Comparison of ENCODE assay signal across 8 mouse cellular contexts in the genomic region with DNA sequence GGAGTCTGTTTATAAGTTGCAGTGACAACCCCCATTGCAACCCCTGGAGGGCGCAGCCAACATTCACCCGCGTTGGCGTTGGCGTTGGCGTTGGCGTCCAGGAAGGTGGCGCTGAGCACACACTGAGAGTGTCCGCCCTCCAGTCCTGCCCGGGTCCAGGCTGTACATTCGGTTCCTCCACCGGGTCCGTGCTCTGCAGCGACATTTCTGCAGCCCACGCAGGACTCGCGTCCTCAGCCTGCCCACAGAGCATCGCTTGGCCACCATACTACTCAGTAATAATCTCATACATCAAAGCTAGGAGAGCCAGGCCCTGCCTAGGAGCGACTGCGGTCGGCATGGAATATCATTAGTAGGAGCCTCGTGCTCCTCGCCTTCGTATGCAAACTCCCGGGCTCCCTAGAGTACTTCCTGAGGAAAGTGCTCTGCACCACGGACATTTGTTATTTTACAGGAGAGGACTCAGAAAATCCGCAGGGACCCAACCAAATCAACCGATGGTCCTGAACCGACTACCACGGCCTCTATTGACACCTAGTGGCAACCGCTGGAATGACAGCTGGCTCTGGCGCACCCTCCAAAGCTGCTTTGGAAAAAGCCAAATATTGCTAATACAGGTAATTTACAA. TPM values are rescaled to one million over a fixed set of nuclear protein-coding genes. Genes with fewer than 3 reads are reported as not detected.
DNase-seq lines count a peak whose midpoint lies in the region; ATAC-seq and TF ChIP-seq lines count a peak whose summit lies in the region.

No protein-coding gene starts in this region.

- under 1% methylated on average over 32 of the region's 32 CpGs for WGBS in bone marrow, adult 2 months
- under 1% methylated on average over 31 of the region's 32 CpGs for WGBS in embryonic facial prominence, embryonic 14.5 days
- under 1% methylated on average over 32 of the region's 32 CpGs for WGBS in kidney, embryonic 15.5 days
- 1% methylated on average over 32 of the region's 32 CpGs for WGBS in liver, adult 2 months
- WGBS in stomach, embryonic 14.5 days, result under 1% methylated on average over 32 of the region's 32 CpGs

- TF ChIP-seq POLR2A in bone marrow, adult 2 months (IDR thresholded peaks at IDR 0.05; ENCODE audit: borderline replicate concordance, control insufficient read depth, low read depth, low read length), result no peak
- no peak for TF ChIP-seq POLR2A in liver, adult 2 months (IDR thresholded peaks at IDR 0.05; ENCODE audit: extremely low read depth, insufficient read depth, low read length)

- peak; percentile 55 to 71 for DNase-seq in CD8-positive naive resting alpha-beta T cell, adult 2 months (ENCODE audit: low read depth in 2 of 2, low spot score in 2 of 2)
- DNase-seq in embryonic facial prominence, embryonic 14.5 days (ENCODE audit: low spot score), result peak; percentile 86
- peak; percentile 49 to 68 for DNase-seq in heart, adult 9 months (ENCODE audit: low spot score in 2 of 2)
- peak; percentile 30 for DNase-seq in liver, adult 2 months (ENCODE audit: extremely low read depth, low read depth, low spot score)

- H3K9me3 ChIP-seq in embryonic facial prominence, embryonic 14.5 days (ENCODE audit: control insufficient read depth, low read length), result no peaks in the 10 kb centered on the region
- no peaks in the 10 kb centered on the region for H3K9me3 ChIP-seq in kidney, embryonic 15.5 days (replicated peaks)
- no peaks in the 10 kb centered on the region for H3K9me3 ChIP-seq in stomach, embryonic 14.5 days (ENCODE audit: control insufficient read depth, low read depth, low read length)

- no peaks in the 10 kb centered on the region; the same call in 1 of the 2 replicates for H3K4me1 ChIP-seq in bone marrow, adult 2 months (ENCODE audit: control insufficient read depth, insufficient read depth, low read length)
- H3K4me1 ChIP-seq in embryonic facial prominence, embryonic 14.5 days (ENCODE audit: control insufficient read depth, insufficient read depth, low read length), result peaks cover 8% of the 10 kb centered on the region
- peaks cover 8% of the 10 kb centered on the region for H3K4me1 ChIP-seq in kidney, embryonic 15.5 days
- no peaks in the 10 kb centered on the region for H3K4me1 ChIP-seq in liver, adult 2 months (ENCODE audit: control insufficient read depth, insufficient read depth, low read length)
- H3K4me1 ChIP-seq in stomach, embryonic 14.5 days (ENCODE audit: control insufficient read depth, insufficient read depth, low read length), result no peaks in the 10 kb centered on the region

- no peaks in the 10 kb centered on the region; the same call in 1 of the 2 replicates for H3K27me3 ChIP-seq in embryonic facial prominence, embryonic 14.5 days (replicated peaks; ENCODE audit: control insufficient read depth, insufficient read depth, low read length)
- peaks cover 12% of the 10 kb centered on the region for H3K27me3 ChIP-seq in kidney, embryonic 15.5 days
- no peaks in the 10 kb centered on the region for H3K27me3 ChIP-seq in liver, adult 2 months (ENCODE audit: control insufficient read depth, insufficient read depth, low read length)
- H3K27me3 ChIP-seq in stomach, embryonic 14.5 days (ENCODE audit: control insufficient read depth, insufficient read depth, low read length), result no peaks in the 10 kb centered on the region

- peak overlapping the region; percentile 55 for H3K9ac ChIP-seq in embryonic facial prominence, embryonic 14.5 days (ENCODE audit: low read depth, low read length)
- H3K9ac ChIP-seq in kidney, embryonic 15.5 days, result peak overlapping the region; percentile 48
- H3K9ac ChIP-seq in liver, adult 2 months (ENCODE audit: low read depth, low read length), result peak overlapping the region; percentile 10; the same call in 1 of the 2 replicates
- H3K9ac ChIP-seq in stomach, embryonic 14.5 days (replicated peaks; ENCODE audit: low read depth, low read length), result no peak overlapping the region

- peak overlapping the region; percentile 90 for H3K4me2 ChIP-seq in embryonic facial prominence, embryonic 14.5 days (ENCODE audit: low read depth, low read length)
- peak overlapping the region; percentile 95 for H3K4me2 ChIP-seq in kidney, embryonic 15.5 days
- peak overlapping the region; percentile 93 for H3K4me2 ChIP-seq in stomach, embryonic 14.5 days (replicated peaks; ENCODE audit: low read depth, low read length)

- no peaks in the 10 kb centered on the region for H3K79me2 ChIP-seq in liver, adult 2 months (ENCODE audit: control insufficient read depth, insufficient read depth, low read length)

- ATAC-seq in embryonic facial prominence, embryonic 14.5 days (ENCODE audit: low read depth), result peak; percentile 92
- peak; percentile 84 for ATAC-seq in kidney, embryonic 15.5 days (replicated peaks; ENCODE audit: low FRiP score)
- ATAC-seq in monocyte, adult 5-6 weeks (replicated peaks; ENCODE audit: insufficient number of reproducible peaks, low FRiP score, low TSS enrichment, poor library complexity, severe bottlenecking), result peak; percentile 59
- peak; percentile 82; the same call in 1 of the 2 replicates for ATAC-seq in stomach, embryonic 14.5 days (ENCODE audit: insufficient number of reproducible peaks, insufficient read depth, low FRiP score, low read depth)

- TF ChIP-seq CTCF in bone marrow, adult 2 months (IDR thresholded peaks at IDR 0.05; ENCODE audit: control insufficient read depth, insufficient read depth, low read length), result peak; percentile 77
- TF ChIP-seq CTCF in liver, adult 2 months (IDR thresholded peaks at IDR 0.05; ENCODE audit: low read depth, low read length), result peak; percentile 89

- peak overlapping the region; percentile 65 for H3K4me3 ChIP-seq in bone marrow, adult 2 months (replicated peaks; ENCODE audit: control insufficient read depth, low read depth, low read length)
- H3K4me3 ChIP-seq in embryonic facial prominence, embryonic 14.5 days (ENCODE audit: low read depth, low read length), result peak overlapping the region; percentile 51
- peak overlapping the region; percentile 57 for H3K4me3 ChIP-seq in kidney, embryonic 15.5 days (replicated peaks)
- peak overlapping the region; percentile 78 for H3K4me3 ChIP-seq in liver, adult 2 months (ENCODE audit: insufficient read depth, low read depth, low read length)
- H3K4me3 ChIP-seq in stomach, embryonic 14.5 days (ENCODE audit: low read depth, low read length), result peak overlapping the region; percentile 45

- H3K27ac ChIP-seq in bone marrow, adult 2 months (ENCODE audit: control insufficient read depth, insufficient read depth, low read depth, low read length, poor library complexity), result no peak overlapping the region
- H3K27ac ChIP-seq in embryonic facial prominence, embryonic 14.5 days (replicated peaks; ENCODE audit: low read depth, low read length), result 0 out of 2 replicates have a peak overlapping the region, but pooled peaks have one; percentile 35
- peak overlapping the region; percentile 29 for H3K27ac ChIP-seq in kidney, embryonic 15.5 days
- no peak overlapping the region for H3K27ac ChIP-seq in liver, adult 2 months (replicated peaks; ENCODE audit: insufficient read depth, low read depth, low read length)
- no peak overlapping the region for H3K27ac ChIP-seq in stomach, embryonic 14.5 days (ENCODE audit: low read length)

- no peaks in the 10 kb centered on the region for H3K36me3 ChIP-seq in embryonic facial prominence, embryonic 14.5 days (ENCODE audit: control insufficient read depth, insufficient read depth, low read length)
- H3K36me3 ChIP-seq in kidney, embryonic 15.5 days, result no peaks in the 10 kb centered on the region
- no peaks in the 10 kb centered on the region for H3K36me3 ChIP-seq in liver, adult 2 months (ENCODE audit: control insufficient read depth, insufficient read depth, low read length)
- H3K36me3 ChIP-seq in stomach, embryonic 14.5 days (ENCODE audit: control insufficient read depth, insufficient read depth, low read length), result no peaks in the 10 kb centered on the region

RNA-seq across cellular contexts. Expression of a gene that starts 40.4 kb away (rescaled TPM):
- 1.4 and 2.3 TPM in 2 replicates for polyA plus RNA-seq in bone marrow, adult 2 months (2011; ENCODE audit: insufficient read depth, insufficient read length, low replicate concordance, missing spikeins)
- 3.0 and 3.7 TPM in 2 replicates for polyA plus RNA-seq in embryonic facial prominence, embryonic 14.5 days (2014; fragmentation: Nextera tagmentation; extraction: Ambion mirVana)
- 1.2 and 1.5 TPM in 2 replicates for polyA plus RNA-seq in kidney, embryonic 15.5 days (2015; fragmentation: Nextera tagmentation; extraction: Ambion mirVana)
- 0.40 and 0.83 TPM in 2 replicates for total RNA-seq in liver, adult 2 months (2014; rRNA removed)
- 0.50 and 0.88 TPM in 2 replicates for polyA plus RNA-seq in liver, adult 2 months (2012; rRNA removed)
- total RNA-seq in monocyte, adult 5-6 weeks (2017), result 3.2 to 6.9 TPM (median 3.6 TPM) in 3 replicates
- 1.0 and 2.1 TPM in 2 replicates for polyA plus RNA-seq in stomach, embryonic 14.5 days (2014; fragmentation: Nextera tagmentation; extraction: Ambion mirVana)

Comparison
In these comparisons a context has a peak if more than half of its experiments do, and no peak if none do; other contexts are left out.
1. DNase-seq: peak in every context shown above with its lines; median percentile 86 in embryonic facial prominence, embryonic 14.5 days; 63 in CD8-positive naive resting alpha-beta T cell, adult 2 months; 58 in heart, adult 9 months; 30 in liver, adult 2 months.
2. H3K27ac ChIP-seq: peak in embryonic facial prominence, embryonic 14.5 days (single experiment) and kidney, embryonic 15.5 days (single experiment); none in bone marrow, adult 2 months (single experiment), liver, adult 2 months (single experiment) and stomach, embryonic 14.5 days (single experiment).
3. Peak in every context shown above with its lines, with median percentiles within 50 percentile points of each other: H3K4me3 ChIP-seq, ATAC-seq and H3K4me2 ChIP-seq.